Mouse (Mus musculus) olfactory bulb, adult 2 months (tissue): ENCODE data around the gene Shh.

Source experiments
- CTCF ChIP-seq: fragments of 200-500 bp; IDR thresholded peaks from 2 replicates; pipeline ENCODE4 v1.5.1; 2012; ENCODE audit warnings: low read depth, mild to moderate bottlenecking, low read length, moderate library complexity; ENCODE audit not compliant: insufficient read depth
- POLR2A ChIP-seq: fragments of 200-500 bp; IDR thresholded peaks from 2 replicates; pipeline ENCODE4 v1.6.1; 2012; ENCODE audit warnings: mild to moderate bottlenecking, low read depth, low read length, moderate library complexity; ENCODE audit not compliant: insufficient read depth

DNA sequence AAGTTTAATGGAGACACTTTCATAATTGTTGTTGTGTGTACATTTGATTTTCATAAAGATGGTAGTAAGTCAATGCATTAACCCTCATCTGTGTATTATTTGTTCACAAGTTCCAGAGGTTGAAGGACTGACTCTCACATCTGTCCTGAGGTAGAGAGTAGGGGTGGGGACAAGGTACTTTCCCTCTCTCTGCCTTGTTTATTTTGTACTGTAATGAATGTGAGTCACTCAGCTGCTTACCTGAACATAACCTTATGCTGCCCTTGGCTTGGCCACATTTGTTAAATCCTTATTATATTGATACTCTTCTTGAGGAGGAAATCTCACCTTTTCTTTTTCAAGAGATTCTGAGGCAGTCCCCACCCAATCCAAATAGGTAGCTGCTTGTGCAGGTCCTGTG lies 51.0 kb downstream of the Shh start:
- TF ChIP-seq CTCF (no peak), POLR2A (no peak)
